ENCODE assay signal across 8 mouse cellular contexts in genomic region chr1:191817418-191818144, GRCm38 (mm10). TPM values are rescaled to one million over a fixed set of nuclear protein-coding genes. Genes with fewer than 3 reads are reported as not detected.
DNase-seq lines count a peak whose midpoint lies in the region; ATAC-seq and TF ChIP-seq lines count a peak whose summit lies in the region.

No protein-coding gene starts in this region.

- H3K36me3 ChIP-seq in E14TG2a.4 (ENCODE audit: insufficient read depth, low read length) = peaks cover 6% of the 10 kb centered on the region
- no peaks in the 10 kb centered on the region for H3K36me3 ChIP-seq in forebrain, embryonic 11.5 days (ENCODE audit: control insufficient read depth, insufficient read depth, low read length)
- H3K36me3 ChIP-seq in neural tube, embryonic 15.5 days = no peaks in the 10 kb centered on the region
- H3K36me3 ChIP-seq in testis, adult 2 months (ENCODE audit: control insufficient read depth, insufficient read depth, low read length) = peaks cover 1% of the 10 kb centered on the region; the same call in 1 of the 2 replicates

- ATAC-seq in forebrain, embryonic 11.5 days (replicated peaks; ENCODE audit: low FRiP score) = peak; percentile 38; the same call in 1 of the 2 replicates
- peak; percentile 66 for ATAC-seq in neural tube, embryonic 15.5 days (ENCODE audit: low FRiP score)

- DNase-seq in c-Kit-positive CD71-negative TER-119-negative erythroid progenitor cells, embryonic 14.5 days (ENCODE audit: low read depth) = peak; percentile 84
- peak; percentile 91 for DNase-seq in forebrain, embryonic 11.5 days (ENCODE audit: low spot score)
- peak; percentile 90 to 93 for DNase-seq in heart, postnatal 10 days
- DNase-seq in kidney, postnatal 36 days = peak; percentile 83 to 88
- DNase-seq in lung, adult 18-20 months = peak; percentile 83 to 84

- WGBS in forebrain, embryonic 11.5 days = 38% methylated on average over 19 of the region's 19 CpGs
- WGBS in neural tube, embryonic 15.5 days = 39% methylated on average over 19 of the region's 19 CpGs

- no peak overlapping the region for H3K9ac ChIP-seq in forebrain, embryonic 11.5 days (ENCODE audit: low read length)
- no peak overlapping the region for H3K9ac ChIP-seq in neural tube, embryonic 15.5 days (replicated peaks)

- TF ChIP-seq POLR2A in testis, adult 2 months (IDR thresholded peaks at IDR 0.05; ENCODE audit: control insufficient read depth, low read depth, low read length) = no peak

- intact Hi-C loops in heart, postnatal 10 days (cut with DNase I) = loop anchor here (2.0 to 5.0 kb wide), 3 partner anchors 100 to 505 kb away; partner anchors contain the start of gene Lpgat1

- no peak overlapping the region for H3K4me2 ChIP-seq in forebrain, embryonic 11.5 days (ENCODE audit: low read depth, low read length, severe bottlenecking)
- no peak overlapping the region for H3K4me2 ChIP-seq in neural tube, embryonic 15.5 days

- H3K4me1 ChIP-seq in E14TG2a.4 (replicated peaks; ENCODE audit: low read depth, low read length) = peaks cover 70% of the 10 kb centered on the region
- peaks cover 3% of the 10 kb centered on the region for H3K4me1 ChIP-seq in forebrain, embryonic 11.5 days (replicated peaks; ENCODE audit: control insufficient read depth, insufficient read depth, low read length)
- peaks cover 21% of the 10 kb centered on the region for H3K4me1 ChIP-seq in neural tube, embryonic 15.5 days
- peaks cover 6% of the 10 kb centered on the region for H3K4me1 ChIP-seq in testis, adult 2 months (ENCODE audit: control insufficient read depth, insufficient read depth, low read length)

- H3K27me3 ChIP-seq in E14TG2a.4 (ENCODE audit: insufficient read depth, low read length) = no peaks in the 10 kb centered on the region
- H3K27me3 ChIP-seq in forebrain, embryonic 11.5 days (ENCODE audit: control insufficient read depth, insufficient read depth, low read length) = no peaks in the 10 kb centered on the region
- no peaks in the 10 kb centered on the region for H3K27me3 ChIP-seq in neural tube, embryonic 15.5 days (replicated peaks)
- H3K27me3 ChIP-seq in testis, adult 2 months (ENCODE audit: control insufficient read depth, insufficient read depth, low read length) = no peaks in the 10 kb centered on the region

- no peaks in the 10 kb centered on the region for H3K9me3 ChIP-seq in E14TG2a.4 (ENCODE audit: low read length)
- no peaks in the 10 kb centered on the region for H3K9me3 ChIP-seq in forebrain, embryonic 11.5 days (ENCODE audit: control insufficient read depth, low read length)
- no peaks in the 10 kb centered on the region for H3K9me3 ChIP-seq in neural tube, embryonic 15.5 days (replicated peaks)

- no peak overlapping the region for H3K27ac ChIP-seq in forebrain, embryonic 11.5 days (ENCODE audit: low read depth, low read length)
- H3K27ac ChIP-seq in neural tube, embryonic 15.5 days (replicated peaks) = no peak overlapping the region
- H3K27ac ChIP-seq in testis, adult 2 months (ENCODE audit: control insufficient read depth, insufficient read depth, low read depth, low read length) = no peak overlapping the region

- H3K4me3 ChIP-seq in E14TG2a.4 (replicated peaks; ENCODE audit: low read length) = peak overlapping the region; percentile 11
- no peak overlapping the region for H3K4me3 ChIP-seq in forebrain, embryonic 11.5 days (ENCODE audit: low read depth, low read length)
- no peak overlapping the region for H3K4me3 ChIP-seq in neural tube, embryonic 15.5 days (replicated peaks)
- H3K4me3 ChIP-seq in testis, adult 2 months (ENCODE audit: control insufficient read depth, low read depth, low read length) = no peak overlapping the region

- peak; percentile 96 for TF ChIP-seq CTCF in E14TG2a.4 (conservative IDR thresholded peaks at IDR 0.05; ENCODE audit: low read length)
- peak; percentile 96 for TF ChIP-seq CTCF in testis, adult 2 months (IDR thresholded peaks at IDR 0.05; ENCODE audit: control insufficient read depth, insufficient read depth, insufficient replicate concordance, low read depth, low read length)

RNA-seq across cellular contexts. Expression of gene Nek2, which starts 3.7 kb away (rescaled TPM):
- 55.6 and 59.5 TPM in 2 replicates for polyA plus RNA-seq in forebrain, embryonic 11.5 days (2014; fragmentation: Nextera tagmentation; extraction: Ambion mirVana)
- total RNA-seq in heart, postnatal 10 days (2021) = 1 to 10 TPM; 7.0 to 8.5 TPM
- 3.6 and 11.2 TPM in 2 replicates for polyA plus RNA-seq in neural tube, embryonic 15.5 days (2015; fragmentation: Nextera tagmentation; extraction: Ambion mirVana)
- 58.3 and 63.0 TPM in 2 replicates for polyA plus RNA-seq in testis, adult 2 months (2012; rRNA removed)
